Mouse (Mus musculus) hindbrain, embryonic 15.5 days (tissue): Measurements from ENCODE around the gene Ptpa. TPM values are rescaled to one million over a fixed set of nuclear protein-coding genes. Genes with fewer than 3 reads are reported as not detected.
A peak's percentile ranks its signal among the peaks of the same experiment; 100 is the strongest.

Experiments
- ATAC-seq: fragments of 200-750 bp; cut with Nextera tagmentation; 2 replicates; pipeline ENCODE4 v1.8.0; 2017; ENCODE audit warnings: low read depth, moderate number of reproducible peaks, moderate TSS enrichment; ENCODE audit not compliant: low FRiP score
- H3K27ac ChIP-seq: fragments of 300-500 bp; sonication (generic); replicated peaks from 2 replicates; pipeline ENCODE4 v1.5.1; 2015; ENCODE audit warnings: mild to moderate bottlenecking, inconsistent platforms
- H3K27me3 ChIP-seq: fragments of 300-500 bp; sonication (generic); 2 replicates; pipeline ENCODE4 v1.6.1; 2015; ENCODE audit warnings: control low read depth, inconsistent platforms
- H3K36me3 ChIP-seq: fragments of 300-500 bp; sonication (generic); 2 replicates; pipeline ENCODE4 v1.6.1; 2015; ENCODE audit warnings: control low read depth, inconsistent platforms
- H3K4me1 ChIP-seq: fragments of 300-500 bp; sonication (generic); replicated peaks from 2 replicates; pipeline ENCODE4 v1.6.1; 2015; ENCODE audit warnings: control low read depth, inconsistent platforms
- H3K4me2 ChIP-seq: fragments of 300-500 bp; sonication (generic); 2 replicates; pipeline ENCODE4 v1.6.1; 2015; ENCODE audit warnings: moderate library complexity, mild to moderate bottlenecking, inconsistent platforms
- H3K4me3 ChIP-seq: fragments of 300-500 bp; sonication (generic); 2 replicates; pipeline ENCODE4 v1.5.1; 2015; ENCODE audit warnings: mild to moderate bottlenecking, inconsistent platforms
- H3K9ac ChIP-seq: fragments of 300-500 bp; sonication (generic); 2 replicates; pipeline ENCODE4 v1.6.1; 2015; ENCODE audit warnings: inconsistent platforms
- H3K9me3 ChIP-seq: fragments of 300-500 bp; sonication (generic); 2 replicates; pipeline ENCODE4 v1.6.1; 2016; ENCODE audit warnings: control low read depth, inconsistent platforms
- WGBS: fragments of 180-500 bp; shearing (Covaris S2); methylation state at CpG from one replicate; pipeline ENCODE4 v1.1.7; 2015; 5-methylcytosine and 5-hydroxymethylcytosine counted together
- polyA plus RNA-seq: library from polyadenylated mRNA; unstranded; fragments of >200 nt; fragmentation: Nextera tagmentation; extraction: Ambion mirVana; gene quantifications from 2 replicates; pipeline ENCODE4 v1.2.1, GENCODE M21; 2015

The Ptpa gene
- polyA plus RNA-seq, result 138 and 150 TPM in 2 replicates

GRCm38 (mm10) chr2:30415936-30416648 lies at the start of gene Ptpa:
Gene Ptpa (plus strand): TSS chr2:30416039.
- no peaks in the 10 kb centered on the region for H3K27me3 ChIP-seq
- peak; percentile 92 for ATAC-seq
- WGBS, result under 1% methylated on average over 66 of the region's 67 CpGs
- no peaks in the 10 kb centered on the region for H3K9me3 ChIP-seq
- peaks cover 8% of the 10 kb centered on the region for H3K36me3 ChIP-seq
- peak within 1 kb of the TSS; percentile 81 for H3K4me3 ChIP-seq
- peak within 1 kb of the TSS; percentile 60 for H3K4me2 ChIP-seq
- peak within 1 kb of the TSS; percentile 98 for H3K27ac ChIP-seq
- H3K4me1 ChIP-seq, result peaks cover 60% of the 10 kb centered on the region
- peak within 1 kb of the TSS; percentile 92 for H3K9ac ChIP-seq

GRCm38 (mm10) chr2:30366203-30366602 lies 49.6 kb upstream of the Ptpa start:
- no peak for ATAC-seq
- no peak overlapping the region for H3K4me2 ChIP-seq

GRCm38 (mm10) chr2:30371544-30371943 lies 44.3 kb upstream of the Ptpa start:
- Histone ChIP-seq H3K4me1 (no peaks in the 10 kb centered on the region), H3K27me3 (no peaks in the 10 kb centered on the region), H3K36me3 (peaks cover 84% of the 10 kb centered on the region), H3K27ac (no peak overlapping the region), H3K9ac (no peak overlapping the region), H3K4me3 (no peak overlapping the region), H3K9me3 (no peaks in the 10 kb centered on the region), H3K4me2 (no peak overlapping the region)
- WGBS, result 98% methylated on average over 8 of the region's 8 CpGs
- ATAC-seq, result no peak

More at GRCm38 (mm10) chr2:30366203-30366602, 49.6 kb upstream of the Ptpa start:
- peaks cover 41% of the 10 kb centered on the region for H3K36me3 ChIP-seq
- peaks cover 20% of the 10 kb centered on the region for H3K4me1 ChIP-seq
- H3K27me3 ChIP-seq, result no peaks in the 10 kb centered on the region
- no peaks in the 10 kb centered on the region for H3K9me3 ChIP-seq
- H3K27ac ChIP-seq, result no peak overlapping the region
- H3K9ac ChIP-seq, result no peak overlapping the region
- H3K4me3 ChIP-seq, result no peak overlapping the region
- WGBS, result 60% methylated on average over 5 of the region's 5 CpGs

GRCm38 (mm10) chr2:30372726-30373125 lies 43.1 kb upstream of the Ptpa start:
- H3K4me2 ChIP-seq, result no peak overlapping the region
- no peak overlapping the region for H3K27ac ChIP-seq
- no peaks in the 10 kb centered on the region for H3K4me1 ChIP-seq
- ATAC-seq, result no peak
- H3K4me3 ChIP-seq, result no peak overlapping the region
- no peak overlapping the region for H3K9ac ChIP-seq
- H3K36me3 ChIP-seq, result peaks cover 84% of the 10 kb centered on the region
- H3K9me3 ChIP-seq, result no peaks in the 10 kb centered on the region
- no peaks in the 10 kb centered on the region for H3K27me3 ChIP-seq
- WGBS, result 96% methylated on average over 5 of the region's 5 CpGs

GRCm38 (mm10) chr2:30375893-30376292 lies 39.9 kb upstream of the Ptpa start:
- peaks cover 73% of the 10 kb centered on the region for H3K36me3 ChIP-seq
- H3K9ac ChIP-seq, result no peak overlapping the region
- H3K4me2 ChIP-seq, result no peak overlapping the region
- 94% methylated on average over 10 of the region's 10 CpGs for WGBS
- H3K27ac ChIP-seq, result no peak overlapping the region
- H3K27me3 ChIP-seq, result no peaks in the 10 kb centered on the region
- no peak for ATAC-seq
- H3K9me3 ChIP-seq, result no peaks in the 10 kb centered on the region
- no peak overlapping the region for H3K4me3 ChIP-seq
- no peaks in the 10 kb centered on the region for H3K4me1 ChIP-seq

GRCm38 (mm10) chr2:30377721-30378120 lies 38.1 kb upstream of the Ptpa start:
- H3K4me2 ChIP-seq, result no peak overlapping the region
- no peaks in the 10 kb centered on the region for H3K9me3 ChIP-seq
- no peak overlapping the region for H3K27ac ChIP-seq
- H3K4me1 ChIP-seq, result no peaks in the 10 kb centered on the region
- H3K27me3 ChIP-seq, result no peaks in the 10 kb centered on the region
- peak; percentile 23; the same call in 1 of the 2 replicates for ATAC-seq
- H3K36me3 ChIP-seq, result peaks cover 69% of the 10 kb centered on the region
- no peak overlapping the region for H3K4me3 ChIP-seq
- WGBS, result 89% methylated on average over 5 of the region's 5 CpGs
- H3K9ac ChIP-seq, result no peak overlapping the region

- no peaks in the 10 kb centered on the region for H3K9me3 ChIP-seq
- no peak for ATAC-seq
- H3K9ac ChIP-seq, result no peak overlapping the region
- peaks cover 56% of the 10 kb centered on the region for H3K36me3 ChIP-seq
- no peaks in the 10 kb centered on the region for H3K4me1 ChIP-seq
- H3K27ac ChIP-seq, result no peak overlapping the region
- 91% methylated on average over 7 of the region's 7 CpGs for WGBS
- H3K27me3 ChIP-seq, result no peaks in the 10 kb centered on the region
- H3K4me3 ChIP-seq, result no peak overlapping the region
- no peak overlapping the region for H3K4me2 ChIP-seq
Measured at GRCm38 (mm10) chr2:30379307-30379706, 36.5 kb upstream of the Ptpa start.

- Histone ChIP-seq H3K4me3 (no peak overlapping the region), H3K4me1 (no peaks in the 10 kb centered on the region), H3K4me2 (no peak overlapping the region), H3K27ac (no peak overlapping the region), H3K9me3 (no peaks in the 10 kb centered on the region), H3K36me3 (peaks cover 59% of the 10 kb centered on the region), H3K9ac (no peak overlapping the region), H3K27me3 (no peaks in the 10 kb centered on the region)
- 91% methylated on average over 10 of the region's 10 CpGs for WGBS
- ATAC-seq, result no peak
Measured at GRCm38 (mm10) chr2:30380564-30381376, 35.1 kb upstream of the Ptpa start.

GRCm38 (mm10) chr2:30381377-30381725 lies 34.5 kb upstream of the Ptpa start:
- no peaks in the 10 kb centered on the region for H3K9me3 ChIP-seq
- H3K27ac ChIP-seq, result no peak overlapping the region
- H3K4me1 ChIP-seq, result no peaks in the 10 kb centered on the region
- peaks cover 55% of the 10 kb centered on the region for H3K36me3 ChIP-seq
- WGBS, result 93% methylated on average over 4 of the region's 4 CpGs
- H3K27me3 ChIP-seq, result no peaks in the 10 kb centered on the region
- no peak for ATAC-seq
- H3K9ac ChIP-seq, result no peak overlapping the region
- H3K4me2 ChIP-seq, result no peak overlapping the region
- H3K4me3 ChIP-seq, result no peak overlapping the region

- WGBS, result 81% methylated on average over 5 of the region's 5 CpGs
- no peaks in the 10 kb centered on the region for H3K9me3 ChIP-seq
- no peak overlapping the region for H3K9ac ChIP-seq
- no peak overlapping the region for H3K4me2 ChIP-seq
- ATAC-seq, result no peak
- H3K27ac ChIP-seq, result no peak overlapping the region
- H3K4me1 ChIP-seq, result no peaks in the 10 kb centered on the region
- no peak overlapping the region for H3K4me3 ChIP-seq
- H3K27me3 ChIP-seq, result no peaks in the 10 kb centered on the region
- peaks cover 32% of the 10 kb centered on the region for H3K36me3 ChIP-seq
Measured at GRCm38 (mm10) chr2:30384814-30385213, 31.0 kb upstream of the Ptpa start.

- no peak for ATAC-seq
- Histone ChIP-seq H3K36me3 (peaks cover 28% of the 10 kb centered on the region; the same call in 1 of the 2 replicates), H3K4me3 (no peak overlapping the region), H3K27ac (no peak overlapping the region), H3K9ac (no peak overlapping the region), H3K4me2 (no peak overlapping the region), H3K9me3 (no peaks in the 10 kb centered on the region), H3K4me1 (no peaks in the 10 kb centered on the region), H3K27me3 (no peaks in the 10 kb centered on the region)
- WGBS, result 84% methylated on average over 4 of the region's 4 CpGs
Measured at GRCm38 (mm10) chr2:30385591-30385990, 30.2 kb upstream of the Ptpa start.

GRCm38 (mm10) chr2:30386913-30387312 lies 28.9 kb upstream of the Ptpa start:
- Histone ChIP-seq H3K27ac (no peak overlapping the region), H3K4me1 (peaks cover 7% of the 10 kb centered on the region), H3K36me3 (peaks cover 22% of the 10 kb centered on the region; the same call in 1 of the 2 replicates), H3K27me3 (no peaks in the 10 kb centered on the region), H3K9me3 (no peaks in the 10 kb centered on the region), H3K9ac (no peak overlapping the region), H3K4me2 (no peak overlapping the region), H3K4me3 (no peak overlapping the region)
- ATAC-seq, result no peak
- WGBS, result 90% methylated on average over 9 of the region's 9 CpGs
